Mouse (Mus musculus): ENCODE measurements around the gene Spire2.
"Not testable (repeated sequence)": the region's sequence is repeated elsewhere in the genome, so short reads cannot be mapped to it uniquely, and the experiment has no call there.

Gene Spire2

DNA sequence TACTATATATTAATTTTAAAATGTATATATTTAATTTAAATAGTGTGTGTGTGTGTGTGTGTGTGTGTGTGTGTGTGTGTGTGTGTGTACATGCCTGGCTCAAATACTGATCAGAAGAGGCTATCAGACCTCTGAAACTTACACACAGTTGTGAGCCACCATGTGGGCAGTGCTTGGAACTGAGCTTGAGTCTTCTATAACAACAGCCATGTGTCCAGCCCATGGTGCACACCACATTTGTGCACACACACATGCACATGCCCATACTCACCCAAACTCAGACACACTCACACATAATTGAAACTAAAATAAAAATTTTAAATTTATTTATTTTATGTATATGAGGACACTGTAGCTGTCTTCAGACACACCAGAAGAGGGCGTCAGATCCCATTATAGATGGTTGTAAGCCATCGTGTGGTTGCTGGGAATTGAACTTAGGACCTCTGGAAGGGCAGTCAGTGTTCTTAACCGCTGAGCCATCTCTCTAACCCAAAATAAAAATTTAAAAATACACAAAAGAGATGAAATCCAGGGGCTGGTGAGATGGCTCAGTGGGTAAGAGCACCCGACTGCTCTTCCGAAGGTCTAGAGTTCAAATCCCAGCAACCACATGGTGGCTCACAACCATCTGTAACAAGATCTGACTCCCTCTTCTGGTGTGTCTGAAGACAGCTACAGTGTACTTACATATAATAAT lies 82.6 kb downstream of the Spire2 start:
- DNase-seq (ENCODE audit: extremely low spot score, low read depth, low spot score) = not testable (repeated sequence)

DNA sequence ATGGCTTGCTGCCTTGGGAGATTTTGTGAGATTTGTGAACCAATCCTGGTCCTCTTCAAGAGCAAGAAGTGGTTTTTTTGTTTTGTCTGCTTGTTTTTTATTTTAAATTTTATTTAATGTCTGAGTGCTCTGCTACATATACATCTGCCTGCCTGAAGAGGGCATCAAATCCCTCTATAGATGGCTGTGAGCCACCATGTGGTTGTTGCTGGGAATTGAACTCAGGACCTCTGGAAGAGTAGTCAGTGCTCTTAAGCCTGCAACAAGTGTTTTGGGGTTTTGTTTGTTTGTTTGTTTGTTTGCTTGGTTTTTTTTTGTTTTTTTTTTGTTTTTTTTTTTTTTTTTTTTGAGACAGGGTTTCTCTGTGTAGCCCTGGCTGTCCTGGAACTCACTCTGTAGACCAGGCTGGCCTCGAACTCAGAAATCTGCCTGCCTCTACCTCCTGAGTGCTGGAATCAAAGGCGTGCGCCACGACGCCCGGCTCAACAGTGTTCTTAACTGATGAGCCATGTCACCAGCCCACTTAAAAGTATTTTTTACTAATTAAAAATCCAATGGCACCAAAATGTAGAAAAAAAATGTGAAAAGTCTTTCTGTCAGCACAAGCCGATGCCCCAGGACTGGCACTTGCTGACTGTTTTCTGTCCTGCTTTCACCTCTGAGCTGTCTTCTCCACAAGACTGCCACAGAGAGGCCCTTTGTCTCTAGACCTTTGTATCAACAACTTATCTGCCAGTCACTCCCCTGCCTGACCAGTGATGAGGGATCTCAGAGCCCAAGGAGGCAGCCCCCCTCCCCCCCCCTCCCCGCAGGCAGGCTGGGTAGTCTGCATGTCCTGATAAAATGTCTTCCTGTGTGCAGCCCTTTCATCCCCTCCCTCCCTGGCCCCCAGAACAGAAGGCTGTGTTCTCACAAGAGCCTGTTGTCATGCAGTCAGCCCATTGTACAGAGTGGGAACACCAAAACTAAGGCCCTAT lies 83.7 kb downstream of the Spire2 start:
- DNase-seq (ENCODE audit: extremely low spot score, low read depth, low spot score) = no peak

DNA sequence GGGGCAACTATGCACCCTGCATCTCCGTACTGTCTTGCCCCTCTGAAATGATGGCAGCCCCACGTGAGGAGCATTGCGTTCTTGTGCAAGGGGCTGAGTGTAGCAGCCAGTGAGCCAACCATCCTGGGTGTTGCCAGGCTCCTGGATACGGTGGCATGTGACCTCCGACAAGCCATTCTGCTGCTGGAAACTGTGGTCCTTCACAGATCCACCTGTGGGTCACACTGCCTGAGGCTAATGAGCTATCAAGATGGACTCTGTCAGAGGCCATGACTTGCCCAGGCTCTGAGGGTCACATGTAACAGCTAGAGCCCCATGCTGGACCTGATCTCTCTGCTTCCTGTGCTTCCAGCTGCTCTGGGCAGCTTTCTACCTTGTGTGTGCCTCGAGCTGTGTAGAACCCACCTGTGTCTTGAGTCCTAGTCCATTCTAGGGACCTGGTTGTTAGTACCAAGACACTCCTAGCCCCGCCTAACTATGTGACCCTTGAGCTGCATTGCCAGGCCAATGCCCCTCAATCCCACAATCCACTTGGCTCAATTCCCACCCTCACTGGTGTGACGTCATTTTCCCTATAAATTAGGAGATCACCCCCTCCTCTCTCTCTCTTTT lies 84.5 kb downstream of the Spire2 start:
- no peak for DNase-seq (ENCODE audit: extremely low spot score, low read depth, low spot score)

Measured in hindlimb bud, embryonic 11.5 days (tissue).